ENCODE assay signal across 22 mouse cellular contexts in genomic region chr15:89288227-89288767, GRCm38 (mm10). TPM values are rescaled to one million over a fixed set of nuclear protein-coding genes. Genes with fewer than 3 reads are reported as not detected.
DNase-seq lines count a peak whose midpoint lies in the region; ATAC-seq and TF ChIP-seq lines count a peak whose summit lies in the region.
"Had no signal": no experiment of that assay in that cellular context is flagged by ENCODE, and none has a peak within 500 bp of the region (broad histone marks: within the 10 kb centered on the region; RNA-seq: fewer than 3 reads in every experiment).

No protein-coding gene starts in this region.

- no peaks in the 10 kb centered on the region for H3K27me3 ChIP-seq in forebrain, embryonic 13.5 days
- no peaks in the 10 kb centered on the region for H3K27me3 ChIP-seq in forebrain, embryonic 16.5 days (replicated peaks; ENCODE audit: control insufficient read depth, insufficient read depth, low read length)
- H3K27me3 ChIP-seq in hindbrain, embryonic 15.5 days: no peaks in the 10 kb centered on the region
- H3K27me3 ChIP-seq in hindbrain, embryonic 12.5 days: no peaks in the 10 kb centered on the region
- H3K27me3 ChIP-seq in midbrain, postnatal 0 days (ENCODE audit: insufficient read depth, low read length): no peaks in the 10 kb centered on the region
- H3K27me3 ChIP-seq in midbrain, embryonic 16.5 days (ENCODE audit: control insufficient read depth, insufficient read depth, low read depth, low read length): no peaks in the 10 kb centered on the region
- H3K27me3 ChIP-seq in stomach, postnatal 0 days (ENCODE audit: control insufficient read depth, insufficient read depth, low read length): no peaks in the 10 kb centered on the region
- H3K27me3 ChIP-seq: heart, embryonic 12.5 days had no signal

- H3K4me1 ChIP-seq in forebrain, embryonic 13.5 days: no peaks in the 10 kb centered on the region
- H3K4me1 ChIP-seq in forebrain, embryonic 16.5 days (replicated peaks; ENCODE audit: control insufficient read depth, insufficient read depth, low read length): no peaks in the 10 kb centered on the region
- H3K4me1 ChIP-seq in hindbrain, embryonic 15.5 days (replicated peaks): no peaks in the 10 kb centered on the region
- no peaks in the 10 kb centered on the region for H3K4me1 ChIP-seq in hindbrain, embryonic 12.5 days
- H3K4me1 ChIP-seq in midbrain, postnatal 0 days (ENCODE audit: insufficient read depth, low read length): no peaks in the 10 kb centered on the region
- no peaks in the 10 kb centered on the region for H3K4me1 ChIP-seq in midbrain, embryonic 16.5 days (ENCODE audit: control insufficient read depth, insufficient read depth, low read length)
- no peaks in the 10 kb centered on the region for H3K4me1 ChIP-seq in stomach, postnatal 0 days (replicated peaks; ENCODE audit: control insufficient read depth, insufficient read depth)

- H3K9ac ChIP-seq in forebrain, embryonic 13.5 days: no peak overlapping the region
- H3K9ac ChIP-seq in forebrain, embryonic 16.5 days (replicated peaks; ENCODE audit: low read depth, low read length): no peak overlapping the region
- no peak overlapping the region for H3K9ac ChIP-seq in hindbrain, embryonic 15.5 days
- no peak overlapping the region for H3K9ac ChIP-seq in hindbrain, embryonic 12.5 days
- no peak overlapping the region for H3K9ac ChIP-seq in midbrain, postnatal 0 days (replicated peaks; ENCODE audit: low read length, poor library complexity, severe bottlenecking)
- H3K9ac ChIP-seq in midbrain, embryonic 16.5 days (ENCODE audit: low read depth, low read length): no peak overlapping the region
- H3K9ac ChIP-seq in stomach, postnatal 0 days (ENCODE audit: low read length): no peak overlapping the region
- H3K9ac ChIP-seq: heart, embryonic 12.5 days; liver, embryonic 14.5 days had no signal

- H3K27ac ChIP-seq in forebrain, embryonic 13.5 days: no peak overlapping the region
- no peak overlapping the region for H3K27ac ChIP-seq in forebrain, embryonic 16.5 days (ENCODE audit: low read length)
- H3K27ac ChIP-seq in hindbrain, embryonic 15.5 days (replicated peaks): no peak overlapping the region
- H3K27ac ChIP-seq in hindbrain, embryonic 12.5 days: no peak overlapping the region
- 0 out of 2 replicates have a peak overlapping the region, but pooled peaks have one; percentile 18 for H3K27ac ChIP-seq in midbrain, postnatal 0 days (ENCODE audit: low read depth, low read length)
- no peak overlapping the region for H3K27ac ChIP-seq in midbrain, embryonic 16.5 days (ENCODE audit: low read length)
- no peak overlapping the region for H3K27ac ChIP-seq in stomach, postnatal 0 days (replicated peaks)
- H3K27ac ChIP-seq: layer of hippocampus, adult 2 months; liver, embryonic 14.5 days had no signal

- H3K36me3 ChIP-seq in forebrain, embryonic 13.5 days (ENCODE audit: poor library complexity, severe bottlenecking): peaks cover 98% of the 10 kb centered on the region
- peaks cover 29% of the 10 kb centered on the region for H3K36me3 ChIP-seq in forebrain, embryonic 16.5 days (ENCODE audit: control insufficient read depth, insufficient read depth)
- H3K36me3 ChIP-seq in hindbrain, embryonic 15.5 days: peaks cover 84% of the 10 kb centered on the region
- peaks cover 85% of the 10 kb centered on the region for H3K36me3 ChIP-seq in hindbrain, embryonic 12.5 days
- peaks cover 64% of the 10 kb centered on the region for H3K36me3 ChIP-seq in midbrain, postnatal 0 days (ENCODE audit: insufficient read depth, low read length)
- peaks cover 44% of the 10 kb centered on the region for H3K36me3 ChIP-seq in midbrain, embryonic 16.5 days (ENCODE audit: control insufficient read depth, insufficient read depth, low read length)
- peaks cover 18% of the 10 kb centered on the region for H3K36me3 ChIP-seq in stomach, postnatal 0 days (ENCODE audit: control insufficient read depth, insufficient read depth, low read length)

- 91% methylated on average over 23 of the region's 23 CpGs for WGBS in forebrain, embryonic 13.5 days
- 89% methylated on average over 23 of the region's 23 CpGs for WGBS in forebrain, embryonic 16.5 days
- WGBS in hindbrain, embryonic 15.5 days: 90% methylated on average over 23 of the region's 23 CpGs
- 95% methylated on average over 23 of the region's 23 CpGs for WGBS in hindbrain, embryonic 12.5 days
- WGBS in midbrain, postnatal 0 days: 89% methylated on average over 23 of the region's 23 CpGs
- WGBS in midbrain, embryonic 16.5 days: 91% methylated on average over 23 of the region's 23 CpGs
- WGBS in stomach, postnatal 0 days: 83% methylated on average over 23 of the region's 23 CpGs

- no peak overlapping the region for H3K4me2 ChIP-seq in forebrain, embryonic 13.5 days
- no peak overlapping the region for H3K4me2 ChIP-seq in forebrain, embryonic 16.5 days (ENCODE audit: low read length)
- no peak overlapping the region for H3K4me2 ChIP-seq in hindbrain, embryonic 15.5 days
- H3K4me2 ChIP-seq in hindbrain, embryonic 12.5 days (replicated peaks): no peak overlapping the region
- no peak overlapping the region for H3K4me2 ChIP-seq in midbrain, postnatal 0 days (ENCODE audit: low read depth, low read length, poor library complexity, severe bottlenecking)
- no peak overlapping the region for H3K4me2 ChIP-seq in midbrain, embryonic 16.5 days (ENCODE audit: low read length)
- no peak overlapping the region for H3K4me2 ChIP-seq in stomach, postnatal 0 days (replicated peaks; ENCODE audit: low read depth)
- H3K4me2 ChIP-seq: heart, embryonic 12.5 days had no signal

- H3K9me3 ChIP-seq in forebrain, embryonic 13.5 days (replicated peaks): no peaks in the 10 kb centered on the region
- no peaks in the 10 kb centered on the region for H3K9me3 ChIP-seq in forebrain, embryonic 16.5 days (ENCODE audit: control insufficient read depth, low read length)
- no peaks in the 10 kb centered on the region for H3K9me3 ChIP-seq in hindbrain, embryonic 15.5 days
- no peaks in the 10 kb centered on the region for H3K9me3 ChIP-seq in hindbrain, embryonic 12.5 days (replicated peaks)
- no peaks in the 10 kb centered on the region for H3K9me3 ChIP-seq in midbrain, postnatal 0 days (ENCODE audit: low read length)
- H3K9me3 ChIP-seq in midbrain, embryonic 16.5 days (replicated peaks; ENCODE audit: control insufficient read depth, low read length, poor library complexity, severe bottlenecking): no peaks in the 10 kb centered on the region
- no peaks in the 10 kb centered on the region for H3K9me3 ChIP-seq in stomach, postnatal 0 days (ENCODE audit: control insufficient read depth, low read length)
- H3K9me3 ChIP-seq: heart, embryonic 12.5 days had no signal

- no peak overlapping the region for H3K4me3 ChIP-seq in forebrain, embryonic 13.5 days
- H3K4me3 ChIP-seq in forebrain, embryonic 16.5 days (replicated peaks; ENCODE audit: low read length): no peak overlapping the region
- no peak overlapping the region for H3K4me3 ChIP-seq in hindbrain, embryonic 15.5 days
- H3K4me3 ChIP-seq in hindbrain, embryonic 12.5 days: no peak overlapping the region
- H3K4me3 ChIP-seq in midbrain, postnatal 0 days (ENCODE audit: low read depth, low read length): no peak overlapping the region
- H3K4me3 ChIP-seq in midbrain, embryonic 16.5 days (ENCODE audit: low read depth, low read length): no peak overlapping the region
- H3K4me3 ChIP-seq in stomach, postnatal 0 days (ENCODE audit: low read depth, low read length): no peak overlapping the region
- H3K4me3 ChIP-seq: heart, embryonic 12.5 days; layer of hippocampus, adult 2 months had no signal

- no peak for DNase-seq in midbrain, postnatal 0 days (ENCODE audit: low spot score)
- no peak for DNase-seq in stomach, postnatal 0 days (ENCODE audit: low spot score)
- DNase-seq: adrenal gland, postnatal 10 days; gastrocnemius, postnatal 14 days; heart, postnatal 4 days; kidney, postnatal 10 days; thymus, adult 18-20 months had no signal

- ATAC-seq in forebrain, embryonic 13.5 days: peak; percentile 25; the same call in 1 of the 2 replicates
- ATAC-seq in forebrain, embryonic 16.5 days: no peak
- ATAC-seq in hindbrain, embryonic 15.5 days (ENCODE audit: low FRiP score, low read depth): 0 out of 2 replicates have a peak, but pooled peaks have one; percentile 32
- no peak for ATAC-seq in hindbrain, embryonic 12.5 days (ENCODE audit: low FRiP score)
- ATAC-seq in midbrain, postnatal 0 days (ENCODE audit: low FRiP score): 0 out of 2 replicates have a peak, but pooled peaks have one; percentile 15
- no peak for ATAC-seq in midbrain, embryonic 16.5 days
- peak; percentile 9; the same call in 1 of the 2 replicates for ATAC-seq in stomach, postnatal 0 days (ENCODE audit: low FRiP score, low TSS enrichment)
- ATAC-seq: intestine, postnatal 0 days had no signal

- TF ChIP-seq EP300 in stomach, postnatal 0 days (optimal IDR thresholded peaks at IDR 0.05): no peak

- no peak for TF ChIP-seq CTCF in midbrain, postnatal 0 days (IDR thresholded peaks at IDR 0.05)
- TF ChIP-seq CTCF in stomach, postnatal 0 days (IDR thresholded peaks at IDR 0.05; ENCODE audit: low read depth): no peak

RNA-seq across cellular contexts. Expression of gene Sbf1, which starts 26.8 kb away (rescaled TPM):
- polyA plus RNA-seq in forebrain, embryonic 13.5 days (2015; fragmentation: Nextera tagmentation; extraction: Ambion mirVana): 66.0 and 76.1 TPM in 2 replicates
- 81.8 and 97.2 TPM in 2 replicates for polyA plus RNA-seq in forebrain, embryonic 16.5 days (2015; fragmentation: Nextera tagmentation; extraction: Ambion mirVana)
- polyA plus RNA-seq in hindbrain, embryonic 15.5 days (2015; fragmentation: Nextera tagmentation; extraction: Ambion mirVana): 96.8 and 102 TPM in 2 replicates
- polyA plus RNA-seq in hindbrain, embryonic 12.5 days (2016; fragmentation: Nextera tagmentation; extraction: Ambion mirVana): 81.1 and 95.5 TPM in 2 replicates
- 268 and 287 TPM in 2 replicates for total RNA-seq in midbrain, postnatal 0 days (2014; rRNA removed)
- polyA plus RNA-seq in midbrain, postnatal 0 days (2015; fragmentation: Nextera tagmentation; extraction: Ambion mirVana): 77.3 and 79.3 TPM in 2 replicates
- 92.9 and 101 TPM in 2 replicates for polyA plus RNA-seq in midbrain, embryonic 16.5 days (2015; fragmentation: Nextera tagmentation; extraction: Ambion mirVana)
- 27.6 and 31.9 TPM in 2 replicates for polyA plus RNA-seq in stomach, postnatal 0 days (2015; fragmentation: Nextera tagmentation; extraction: Ambion mirVana)

RNA-seq across cellular contexts. Expression of gene Adm2, which starts 34.2 kb away (rescaled TPM):
- polyA plus RNA-seq in forebrain, embryonic 13.5 days (2015; fragmentation: Nextera tagmentation; extraction: Ambion mirVana): not detected in 2 replicates
- not detected in 2 replicates for polyA plus RNA-seq in forebrain, embryonic 16.5 days (2015; fragmentation: Nextera tagmentation; extraction: Ambion mirVana)
- polyA plus RNA-seq in hindbrain, embryonic 15.5 days (2015; fragmentation: Nextera tagmentation; extraction: Ambion mirVana): not detected in 2 replicates
- not detected in 2 replicates for polyA plus RNA-seq in hindbrain, embryonic 12.5 days (2016; fragmentation: Nextera tagmentation; extraction: Ambion mirVana)
- not detected in 2 replicates for total RNA-seq in midbrain, postnatal 0 days (2014; rRNA removed)
- polyA plus RNA-seq in midbrain, postnatal 0 days (2015; fragmentation: Nextera tagmentation; extraction: Ambion mirVana): not detected in 2 replicates
- polyA plus RNA-seq in midbrain, embryonic 16.5 days (2015; fragmentation: Nextera tagmentation; extraction: Ambion mirVana): not detected in 2 replicates
- 0.44 and 0.47 TPM in 2 replicates for polyA plus RNA-seq in stomach, postnatal 0 days (2015; fragmentation: Nextera tagmentation; extraction: Ambion mirVana)
- total RNA-seq: adrenal gland, postnatal 10 days; gastrocnemius, postnatal 14 days; heart, postnatal 4 days; layer of hippocampus, adult 2 months; left cerebral cortex, postnatal 36 days; megakaryocyte-erythroid progenitor cell, adult 5-6 weeks had no signal
- polyA plus RNA-seq: brain, embryonic 14.5 days; cerebellum, adult 2 months; frontal cortex, adult 2 months had no signal

RNA-seq across cellular contexts. Expression of gene Miox, which starts 45.9 kb away (rescaled TPM):
- not detected in 2 replicates for polyA plus RNA-seq in forebrain, embryonic 13.5 days (2015; fragmentation: Nextera tagmentation; extraction: Ambion mirVana)
- polyA plus RNA-seq in forebrain, embryonic 16.5 days (2015; fragmentation: Nextera tagmentation; extraction: Ambion mirVana): not detected in 2 replicates
- polyA plus RNA-seq in hindbrain, embryonic 15.5 days (2015; fragmentation: Nextera tagmentation; extraction: Ambion mirVana): not detected in 2 replicates
- polyA plus RNA-seq in hindbrain, embryonic 12.5 days (2016; fragmentation: Nextera tagmentation; extraction: Ambion mirVana): not detected in 2 replicates
- total RNA-seq in midbrain, postnatal 0 days (2014; rRNA removed): not detected in 2 replicates
- not detected in 2 replicates for polyA plus RNA-seq in midbrain, postnatal 0 days (2015; fragmentation: Nextera tagmentation; extraction: Ambion mirVana)
- polyA plus RNA-seq in midbrain, embryonic 16.5 days (2015; fragmentation: Nextera tagmentation; extraction: Ambion mirVana): not detected in 2 replicates
- polyA plus RNA-seq in stomach, postnatal 0 days (2015; fragmentation: Nextera tagmentation; extraction: Ambion mirVana): 0.17 TPM in 1 of 2 replicates, not detected in the other
- total RNA-seq: gastrocnemius, postnatal 14 days; heart, postnatal 4 days; layer of hippocampus, adult 2 months; left cerebral cortex, postnatal 36 days; megakaryocyte-erythroid progenitor cell, adult 5-6 weeks had no signal
- polyA plus RNA-seq: brain, embryonic 14.5 days; C2C12; cerebellum, adult 2 months; frontal cortex, adult 2 months; heart, embryonic 12.5 days; intestine, postnatal 0 days had no signal

Comparison
In these comparisons a context has a peak if more than half of its experiments do, and no peak if none do; other contexts are left out.
1. ATAC-seq: peak in forebrain, embryonic 13.5 days (single experiment), hindbrain, embryonic 15.5 days (single experiment), midbrain, postnatal 0 days (single experiment) and stomach, postnatal 0 days (single experiment); none in forebrain, embryonic 16.5 days (single experiment), hindbrain, embryonic 12.5 days (single experiment) and midbrain, embryonic 16.5 days (single experiment).